Mouse (Mus musculus) thymus, adult 2 months (tissue): ENCODE data around the gene Agrp. TPM values are rescaled to one million over a fixed set of nuclear protein-coding genes. Genes with fewer than 3 reads are reported as not detected.
A peak's percentile ranks its signal among the peaks of the same experiment; 100 is the strongest.

Experiments
- DNase-seq: peaks from one replicate; pipeline ENCODE4 v3.0.0; 2021
- H3K27ac ChIP-seq: fragments of 200-500 bp; 2 replicates; pipeline ENCODE4 v1.5.1; 2012; ENCODE audit warnings: low read length, control low read depth; ENCODE audit not compliant: control insufficient read depth, insufficient read depth
- H3K27me3 ChIP-seq: fragments of 200-500 bp; 2 replicates; pipeline ENCODE4 v1.6.1; 2012; ENCODE audit warnings: mild to moderate bottlenecking, low read length, moderate library complexity, mixed read lengths; ENCODE audit not compliant: control insufficient read depth, insufficient read depth
- H3K36me3 ChIP-seq: fragments of 200-500 bp; 2 replicates; pipeline ENCODE4 v1.6.1; 2012; ENCODE audit warnings: mild to moderate bottlenecking, low read length, moderate library complexity; ENCODE audit not compliant: control insufficient read depth, insufficient read depth
- H3K4me1 ChIP-seq: fragments of 200-500 bp; replicated peaks from 2 replicates; pipeline ENCODE4 v1.6.1; 2012; ENCODE audit warnings: low read length; ENCODE audit not compliant: control insufficient read depth, insufficient read depth
- H3K4me3 ChIP-seq: fragments of 200-500 bp; 2 replicates; pipeline ENCODE4 v1.5.1; 2012; ENCODE audit warnings: mild to moderate bottlenecking, low read length, control low read depth, moderate library complexity; ENCODE audit not compliant: control insufficient read depth, insufficient read depth
- CTCF ChIP-seq: fragments of 200-500 bp; IDR thresholded peaks from 2 replicates; pipeline ENCODE4 v1.5.1; 2012; ENCODE audit warnings: mild to moderate bottlenecking, control low read depth, low read length, moderate library complexity, borderline replicate concordance; ENCODE audit not compliant: control insufficient read depth, poor library complexity, insufficient read depth; ENCODE audit errors: extremely low read depth
- POLR2A ChIP-seq: fragments of 200-500 bp; IDR thresholded peaks from 2 replicates; pipeline ENCODE4 v1.6.1; 2012; ENCODE audit warnings: mild to moderate bottlenecking, low read length, control low read depth, moderate library complexity; ENCODE audit not compliant: control insufficient read depth, poor library complexity, insufficient read depth; ENCODE audit errors: extremely low read depth
- WGBS: fragments of 180-500 bp; shearing (Covaris S2); methylation state at CpG from one replicate; pipeline ENCODE4 v1.1.7; 2018; 5-methylcytosine and 5-hydroxymethylcytosine counted together
- polyA plus RNA-seq: library from polyadenylated mRNA; depleted of rRNA; stranded (reverse); fragments of >200 nt; gene quantifications from 2 replicates; pipeline ENCODE4 v1.2.3, GENCODE M21; 2012

The Agrp gene
- polyA plus RNA-seq, 1 experiment: 1.00 TPM

GRCm38 (mm10) chr8:105618892-105619591, 18.2 kb downstream of the Agrp start:
- DNase-seq: no peak
- TF ChIP-seq POLR2A: no peak
- TF ChIP-seq CTCF: no peak
- 98% methylated on average over 19 of the region's 19 CpGs for WGBS
- Histone ChIP-seq H3K27ac (no peak overlapping the region), H3K36me3 (peaks cover 72% of the 10 kb centered on the region), H3K27me3 (no peaks in the 10 kb centered on the region), H3K4me1 (peaks cover 40% of the 10 kb centered on the region), H3K4me3 (no peak overlapping the region)

GRCm38 (mm10) chr8:105618279-105618634, 18.9 kb downstream of the Agrp start:
- Histone ChIP-seq H3K4me3 (no peak overlapping the region), H3K27me3 (no peaks in the 10 kb centered on the region), H3K27ac (no peak overlapping the region), H3K36me3 (peaks cover 72% of the 10 kb centered on the region), H3K4me1 (peaks cover 44% of the 10 kb centered on the region)
- 93% methylated on average over 5 of the region's 5 CpGs for WGBS
- TF ChIP-seq POLR2A (no peak), CTCF (no peak)
- no peak for DNase-seq

GRCm38 (mm10) chr8:105617451-105618278, 19.5 kb downstream of the Agrp start:
- H3K27ac ChIP-seq: no peak overlapping the region
- H3K27me3 ChIP-seq: no peaks in the 10 kb centered on the region
- H3K4me1 ChIP-seq: peaks cover 50% of the 10 kb centered on the region
- peak; percentile 39 for DNase-seq
- 84% methylated on average over 21 of the region's 21 CpGs for WGBS
- TF ChIP-seq POLR2A (no peak), CTCF (no peak)
- H3K4me3 ChIP-seq: no peak overlapping the region
- H3K36me3 ChIP-seq: peaks cover 72% of the 10 kb centered on the region

GRCm38 (mm10) chr8:105615942-105616341, 21.3 kb downstream of the Agrp start:
- Histone ChIP-seq H3K27me3 (no peaks in the 10 kb centered on the region), H3K4me1 (peaks cover 39% of the 10 kb centered on the region), H3K27ac (no peak overlapping the region), H3K4me3 (no peak overlapping the region), H3K36me3 (peaks cover 63% of the 10 kb centered on the region)
- DNase-seq: no peak
- no peak for TF ChIP-seq POLR2A
- TF ChIP-seq CTCF: no peak
- WGBS: 96% methylated on average over 9 of the region's 9 CpGs

- DNase-seq: peak; percentile 89
- peak overlapping the region; percentile 48 for H3K4me3 ChIP-seq
- peaks cover 43% of the 10 kb centered on the region for H3K4me1 ChIP-seq
- peaks cover 45% of the 10 kb centered on the region for H3K36me3 ChIP-seq
- TF ChIP-seq CTCF: no peak
- no peak for TF ChIP-seq POLR2A
- 23% methylated on average over 50 of the region's 50 CpGs for WGBS
- H3K27ac ChIP-seq: no peak overlapping the region
- H3K27me3 ChIP-seq: no peaks in the 10 kb centered on the region
Observed at GRCm38 (mm10) chr8:105613830-105614511, 23.2 kb downstream of the Agrp start.

- DNase-seq: peak; percentile 44
- Histone ChIP-seq H3K4me1 (peaks cover 38% of the 10 kb centered on the region), H3K27ac (no peak overlapping the region), H3K4me3 (peak overlapping the region; percentile 48), H3K36me3 (peaks cover 35% of the 10 kb centered on the region), H3K27me3 (no peaks in the 10 kb centered on the region)
- WGBS: 7% methylated on average over 20 of the region's 20 CpGs
- TF ChIP-seq CTCF (no peak), POLR2A (no peak)
Observed at GRCm38 (mm10) chr8:105613037-105613436, 24.2 kb downstream of the Agrp start.
